Mouse (Mus musculus) ES-Bruce4 (cell line): ENCODE measurements at regions not wholly inside any gene's neighbourhood (a gene's known extent, or its start where the extent isn't known, plus 50 kb on each side); places are given as distances from the start of the nearest gene placed in this dataset.

Experiments used
- H3K27ac ChIP-seq: 2 replicates; pipeline ENCODE4 v1.5.1; 2012; ENCODE audit warnings: low read length, inconsistent platforms; ENCODE audit not compliant: insufficient read depth
- H3K27me3 ChIP-seq: 2 replicates; pipeline ENCODE4 v1.6.1; 2012; ENCODE audit warnings: mild to moderate bottlenecking, low read length, inconsistent platforms; ENCODE audit not compliant: control insufficient read depth, poor library complexity, insufficient read depth, severe bottlenecking
- H3K36me3 ChIP-seq: 2 replicates; pipeline ENCODE4 v1.6.1; 2012; ENCODE audit warnings: inconsistent platforms, mild to moderate bottlenecking, low read length, moderate library complexity; ENCODE audit not compliant: control insufficient read depth, poor library complexity, insufficient read depth, severe bottlenecking
- H3K4me1 ChIP-seq: one replicate; pipeline ENCODE4 v1.8.1; 2011; ENCODE audit warnings: low read length; ENCODE audit not compliant: control insufficient read depth, insufficient read depth
- H3K4me3 ChIP-seq: 2 replicates; pipeline ENCODE4 v1.5.1; 2011; ENCODE audit warnings: low read depth, mild to moderate bottlenecking, low read length
- H3K9ac ChIP-seq: 2 replicates; pipeline ENCODE4 v1.6.1; 2012; ENCODE audit warnings: low read depth, mild to moderate bottlenecking, inconsistent platforms; ENCODE audit not compliant: poor library complexity, severe bottlenecking
- H3K9me3 ChIP-seq: replicated peaks from 2 replicates; pipeline ENCODE4 v1.6.1; 2012; ENCODE audit warnings: mild to moderate bottlenecking, low read length, inconsistent platforms; ENCODE audit not compliant: control insufficient read depth, poor library complexity, insufficient read depth, severe bottlenecking
- CTCF ChIP-seq: IDR thresholded peaks from one replicate; pipeline ENCODE4 v1.8.1; 2011; ENCODE audit warnings: low read depth, low read length
- EP300 ChIP-seq: IDR thresholded peaks from 2 replicates; pipeline ENCODE4 v1.6.1; 2011; ENCODE audit warnings: low read depth, low read length; ENCODE audit not compliant: insufficient read depth
- POLR2A ChIP-seq: IDR thresholded peaks from one replicate; pipeline ENCODE4 v1.8.1; 2011; ENCODE audit warnings: low read length; ENCODE audit not compliant: insufficient read depth

DNA sequence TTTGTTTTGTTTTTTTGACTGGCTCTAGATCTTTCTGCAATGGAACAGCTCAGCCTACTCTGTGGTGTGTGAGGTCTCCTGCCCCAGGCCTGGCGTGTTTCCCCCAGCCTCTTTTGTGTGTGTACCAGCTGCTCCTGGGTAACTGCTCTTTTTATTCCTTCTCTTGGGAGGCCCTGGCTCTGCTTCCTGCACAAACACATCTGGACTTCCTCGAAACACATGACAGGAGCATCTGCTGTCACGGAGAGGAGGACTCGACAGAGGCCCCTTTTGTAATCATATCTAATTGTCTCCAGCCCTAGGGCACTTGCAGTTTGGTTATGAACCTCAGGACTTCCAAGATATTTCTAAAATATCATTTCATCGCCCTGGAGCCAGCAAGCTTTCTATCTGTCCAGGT is 79.5 kb upstream of the Sdk2 start:
- H3K4me1 ChIP-seq, result no peaks in the 10 kb centered on the region
- no peak overlapping the region for H3K9ac ChIP-seq
- TF ChIP-seq CTCF (no peak), POLR2A (no peak)
- H3K9me3 ChIP-seq, result no peaks in the 10 kb centered on the region
- no peaks in the 10 kb centered on the region for H3K27me3 ChIP-seq
- no peaks in the 10 kb centered on the region for H3K36me3 ChIP-seq
- H3K4me3 ChIP-seq, result no peak overlapping the region
- H3K27ac ChIP-seq, result no peak overlapping the region

- no peaks in the 10 kb centered on the region for H3K36me3 ChIP-seq
These were observed 62.4 kb upstream of the Sdk2 start for GRCm38 (mm10) chr11:114129270-114129669.

GRCm38 (mm10) chr11:114128841-114129240 is 62.0 kb upstream of the Sdk2 start:
- Histone ChIP-seq H3K4me3 (no peak overlapping the region), H3K27ac (no peak overlapping the region), H3K4me1 (no peaks in the 10 kb centered on the region), H3K9me3 (no peaks in the 10 kb centered on the region), H3K36me3 (no peaks in the 10 kb centered on the region), H3K9ac (no peak overlapping the region), H3K27me3 (no peaks in the 10 kb centered on the region)
- TF ChIP-seq CTCF (no peak), POLR2A (no peak), EP300 (no peak)

More at GRCm38 (mm10) chr11:114129270-114129669, 62.4 kb upstream of the Sdk2 start:
- no peak for TF ChIP-seq EP300
- TF ChIP-seq CTCF, result no peak
- TF ChIP-seq POLR2A, result no peak
- Histone ChIP-seq H3K4me1 (no peaks in the 10 kb centered on the region), H3K9me3 (no peaks in the 10 kb centered on the region), H3K4me3 (no peak overlapping the region), H3K27me3 (no peaks in the 10 kb centered on the region), H3K27ac (no peak overlapping the region), H3K9ac (no peak overlapping the region)

DNA sequence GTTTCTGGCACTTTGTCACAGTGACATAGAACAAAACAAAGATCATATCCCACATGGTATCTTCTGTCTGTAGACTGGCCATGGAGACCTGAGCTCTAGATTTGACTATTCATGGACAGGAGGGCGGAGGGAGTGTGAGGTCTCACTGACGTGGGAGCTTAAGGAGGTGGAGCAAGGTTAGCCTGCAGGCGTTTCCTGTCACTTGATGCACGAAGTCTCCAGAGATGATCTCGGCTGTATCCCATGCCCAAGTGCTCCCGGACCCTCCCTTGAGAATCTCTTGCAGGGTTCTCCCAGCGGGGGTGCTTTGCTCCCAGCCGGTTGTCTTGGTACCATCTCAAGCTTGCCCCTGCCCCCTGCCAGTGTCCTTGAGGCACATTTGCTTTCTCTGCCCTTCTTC is 60.6 kb upstream of the Sdk2 start:
- H3K27ac ChIP-seq, result no peak overlapping the region
- no peaks in the 10 kb centered on the region for H3K4me1 ChIP-seq
- no peaks in the 10 kb centered on the region for H3K9me3 ChIP-seq
- H3K4me3 ChIP-seq, result no peak overlapping the region
- H3K36me3 ChIP-seq, result no peaks in the 10 kb centered on the region
- H3K9ac ChIP-seq, result no peak overlapping the region
- TF ChIP-seq EP300 (no peak), CTCF (no peak), POLR2A (no peak)
- H3K27me3 ChIP-seq, result no peaks in the 10 kb centered on the region

GRCm38 (mm10) chr11:114122175-114122574 is 55.3 kb upstream of the Sdk2 start:
- H3K4me1 ChIP-seq, result no peaks in the 10 kb centered on the region
- H3K9me3 ChIP-seq, result no peaks in the 10 kb centered on the region
- no peak overlapping the region for H3K9ac ChIP-seq
- H3K4me3 ChIP-seq, result no peak overlapping the region
- no peaks in the 10 kb centered on the region for H3K36me3 ChIP-seq
- TF ChIP-seq CTCF, result no peak
- no peak for TF ChIP-seq EP300
- no peak for TF ChIP-seq POLR2A
- H3K27me3 ChIP-seq, result no peaks in the 10 kb centered on the region
- H3K27ac ChIP-seq, result no peak overlapping the region

DNA sequence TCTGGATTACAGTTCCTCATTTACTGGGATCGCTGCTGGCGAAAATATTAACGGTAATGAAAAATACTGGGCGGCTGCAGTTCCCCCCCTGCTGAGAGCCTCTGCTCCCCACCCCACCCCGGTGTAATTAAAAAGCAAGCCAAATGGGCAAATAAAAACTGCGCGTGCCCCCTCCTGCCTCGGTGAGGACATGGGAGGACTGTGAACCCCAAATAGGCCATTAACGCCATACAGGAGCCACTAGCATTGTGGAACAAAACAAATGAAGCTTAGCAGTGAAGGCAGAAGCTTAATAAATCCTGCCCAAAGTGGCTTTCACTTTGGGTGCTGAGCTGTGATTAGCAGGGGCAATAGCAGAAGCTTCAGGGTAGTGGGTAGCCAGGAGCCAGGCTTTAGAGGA is 52.3 kb upstream of the Sdk2 start:
- H3K4me3 ChIP-seq, result no peak overlapping the region
- no peak overlapping the region for H3K9ac ChIP-seq
- H3K27ac ChIP-seq, result no peak overlapping the region
- H3K4me1 ChIP-seq, result no peaks in the 10 kb centered on the region
- H3K27me3 ChIP-seq, result no peaks in the 10 kb centered on the region
- no peaks in the 10 kb centered on the region for H3K36me3 ChIP-seq
- H3K9me3 ChIP-seq, result no peaks in the 10 kb centered on the region
- no peak for TF ChIP-seq EP300
- no peak for TF ChIP-seq POLR2A
- no peak for TF ChIP-seq CTCF
